Mouse (Mus musculus) C2C12 (cell line): ENCODE results near the gene Hat1.
A peak's percentile ranks its signal among the peaks of the same experiment; 100 is the strongest.

Experiments used
- CTCF ChIP-seq: IDR thresholded peaks from one replicate; pipeline ENCODE4 v1.5.1; 2011; ENCODE audit not compliant: control insufficient read depth, insufficient read depth, insufficient read length
- FOSL1 ChIP-seq: IDR thresholded peaks from one replicate; pipeline ENCODE4 v1.8.0; 2011; ENCODE audit warnings: mild to moderate bottlenecking, low read length; ENCODE audit not compliant: poor library complexity, insufficient read depth, severe bottlenecking
- MAX ChIP-seq: IDR thresholded peaks from one replicate; pipeline ENCODE4 v1.6.1; 2011; ENCODE audit warnings: mild to moderate bottlenecking, control low read depth
- MYOD1 ChIP-seq: IDR thresholded peaks from one replicate; pipeline ENCODE4 v1.6.1; 2011; ENCODE audit warnings: low read depth; ENCODE audit not compliant: control insufficient read depth, insufficient read length
- MYOG ChIP-seq: IDR thresholded peaks from one replicate; pipeline ENCODE4 v1.6.1; 2011; ENCODE audit not compliant: control insufficient read depth, insufficient read length; ENCODE audit errors: extremely low read depth
- USF1 ChIP-seq: IDR thresholded peaks from one replicate; pipeline ENCODE4 v1.6.1; 2011; ENCODE audit warnings: low read depth, mild to moderate bottlenecking, control low read depth, moderate library complexity

DNA sequence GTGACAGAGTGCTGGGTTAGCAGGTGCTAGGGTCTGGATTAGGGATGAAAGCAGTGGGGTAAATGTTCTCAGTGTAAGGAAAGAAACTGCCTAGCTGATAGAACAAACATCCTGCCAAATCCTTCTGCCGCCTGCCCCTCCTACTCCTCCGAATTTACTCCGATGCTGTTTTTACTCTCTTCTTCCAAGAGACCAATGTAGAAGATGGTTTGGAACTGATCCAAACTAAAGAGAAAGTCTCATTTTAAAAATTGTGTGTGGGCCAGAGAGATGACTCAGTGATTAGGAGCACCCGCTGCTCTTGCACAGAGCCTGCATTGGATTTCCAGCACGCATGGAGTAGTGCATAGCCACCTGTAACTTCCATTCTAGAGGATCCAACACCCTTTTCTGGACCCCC lies 17.0 kb upstream of the Hat1 start:
- TF ChIP-seq CTCF: no peak
- TF ChIP-seq MAX: no peak
- TF ChIP-seq USF1: no peak
- peak; percentile 5 for TF ChIP-seq FOSL1
- no peak for TF ChIP-seq MYOG
- TF ChIP-seq MYOD1: no peak
